Mouse (Mus musculus) liver, embryonic 15.5 days (tissue): ENCODE results near the gene Ccr2. TPM values are rescaled to one million over a fixed set of nuclear protein-coding genes. Genes with fewer than 3 reads are reported as not detected.
"Not testable (repeated sequence)": the region's sequence is repeated elsewhere in the genome, so short reads cannot be mapped to it uniquely, and the experiment has no call there.

Experiments
- ATAC-seq: fragments of 200-750 bp; cut with Nextera tagmentation; 2 replicates; pipeline ENCODE4 v1.8.0; 2017; ENCODE audit warnings: moderate number of reproducible peaks, mild to moderate bottlenecking, moderate library complexity; ENCODE audit not compliant: insufficient read depth
- H3K27ac ChIP-seq: fragments of 300-500 bp; sonication (generic); replicated peaks from 2 replicates; pipeline ENCODE4 v1.5.1; 2015; ENCODE audit warnings: mild to moderate bottlenecking, inconsistent platforms
- H3K27me3 ChIP-seq: fragments of 300-500 bp; sonication (generic); 2 replicates; pipeline ENCODE4 v1.6.1; 2015; ENCODE audit warnings: mild to moderate bottlenecking, inconsistent platforms
- H3K36me3 ChIP-seq: fragments of 300-500 bp; sonication (generic); replicated peaks from 2 replicates; pipeline ENCODE4 v1.6.1; 2015; ENCODE audit warnings: moderate library complexity, mild to moderate bottlenecking, inconsistent platforms
- H3K4me1 ChIP-seq: fragments of 300-500 bp; sonication (generic); replicated peaks from 2 replicates; pipeline ENCODE4 v1.6.1; 2015; ENCODE audit warnings: inconsistent platforms
- H3K4me2 ChIP-seq: fragments of 300-500 bp; sonication (generic); 2 replicates; pipeline ENCODE4 v1.6.1; 2015; ENCODE audit warnings: moderate library complexity, mild to moderate bottlenecking, inconsistent platforms
- H3K4me3 ChIP-seq: fragments of 300-500 bp; sonication (generic); replicated peaks from 2 replicates; pipeline ENCODE4 v1.5.1; 2015; ENCODE audit warnings: mild to moderate bottlenecking, inconsistent platforms
- H3K9ac ChIP-seq: fragments of 300-500 bp; sonication (generic); 2 replicates; pipeline ENCODE4 v1.6.1; 2015; ENCODE audit warnings: moderate library complexity, mild to moderate bottlenecking, inconsistent platforms
- H3K9me3 ChIP-seq: fragments of 300-500 bp; sonication (generic); replicated peaks from 2 replicates; pipeline ENCODE4 v1.6.1; 2016; ENCODE audit warnings: inconsistent platforms
- WGBS: fragments of 180-500 bp; shearing (Covaris S2); methylation state at CpG from one replicate; pipeline ENCODE4 v1.1.7; 2015; ENCODE audit warnings: mixed read lengths; ENCODE audit not compliant: insufficient replicate concordance; 5-methylcytosine and 5-hydroxymethylcytosine counted together
- polyA plus RNA-seq: library from polyadenylated mRNA; unstranded; fragments of >200 nt; fragmentation: Nextera tagmentation; extraction: Ambion mirVana; gene quantifications from 2 replicates; pipeline ENCODE4 v1.2.1, GENCODE M21; 2015

Gene Ccr2
- polyA plus RNA-seq, 1 experiment from 2014 or later = 6.1 TPM

DNA sequence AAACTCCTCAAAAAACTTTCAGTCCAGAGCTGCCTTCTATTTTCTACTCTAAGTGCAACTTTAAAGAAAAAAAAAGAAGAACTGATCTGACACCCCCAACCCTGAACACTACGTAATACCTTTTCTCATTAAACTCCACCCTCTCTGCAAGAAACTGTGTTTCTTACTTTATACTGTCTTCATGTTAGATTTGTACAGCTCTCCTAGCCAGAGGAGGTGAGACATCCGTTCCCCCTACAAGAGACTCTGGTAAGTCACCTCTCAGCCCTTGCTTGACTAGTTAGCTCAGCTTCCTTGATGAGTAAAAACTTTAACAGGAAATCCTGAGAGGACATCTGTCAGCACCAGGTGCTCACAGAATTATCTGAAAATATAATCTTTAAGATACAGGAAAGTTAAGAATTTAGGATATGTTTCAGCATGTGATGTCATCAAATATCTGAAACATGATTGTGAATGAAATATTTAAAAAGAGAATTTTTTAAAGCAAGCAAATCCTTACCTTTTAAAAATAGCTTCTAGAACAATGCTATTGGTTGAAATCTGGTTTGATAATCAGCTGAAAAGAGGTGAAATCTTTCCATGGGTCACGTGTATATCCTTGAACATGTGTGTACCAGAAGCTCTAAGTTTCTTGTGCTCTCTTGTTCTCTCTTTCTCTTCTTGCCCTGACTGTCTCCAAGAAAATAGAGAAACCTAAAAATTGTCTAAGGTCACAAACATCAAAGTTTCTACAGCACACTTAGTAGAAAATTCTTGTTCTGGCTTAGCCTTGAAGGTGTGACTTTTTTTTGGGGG lies 19.8 kb downstream of the Ccr2 start, which contains the start of gene Ccr5:
Gene Ccr5 (plus strand): TSS at position 157 of the 798 bp plus-strand sequence.
- Histone ChIP-seq H3K4me3 (no peak within 1 kb of the TSS), H3K4me2 (no peak within 1 kb of the TSS), H3K9me3 (no peaks in the 10 kb centered on the region), H3K36me3 (no peaks in the 10 kb centered on the region), H3K27me3 (no peaks in the 10 kb centered on the region), H3K27ac (no peak within 1 kb of the TSS), H3K9ac (no peak within 1 kb of the TSS), H3K4me1 (0 out of 2 replicates have a peak, but pooled peaks cover 11% of the 10 kb centered on the region)
- ATAC-seq = no peak
- 40% methylated on average over 3 of the region's 3 CpGs for WGBS

- Histone ChIP-seq H3K27me3 (no peaks in the 10 kb centered on the region), H3K4me3 (no peak overlapping the region), H3K27ac (no peak overlapping the region), H3K9ac (no peak overlapping the region), H3K4me2 (no peak overlapping the region), H3K4me1 (peaks cover 20% of the 10 kb centered on the region), H3K36me3 (no peaks in the 10 kb centered on the region), H3K9me3 (no peaks in the 10 kb centered on the region)
- WGBS = 62% methylated on average over 11 of the region's 11 CpGs
- no peak for ATAC-seq
These were observed 23.8 kb downstream of the Ccr2 start for GRCm38 (mm10) chr9:124125576-124125975.

DNA sequence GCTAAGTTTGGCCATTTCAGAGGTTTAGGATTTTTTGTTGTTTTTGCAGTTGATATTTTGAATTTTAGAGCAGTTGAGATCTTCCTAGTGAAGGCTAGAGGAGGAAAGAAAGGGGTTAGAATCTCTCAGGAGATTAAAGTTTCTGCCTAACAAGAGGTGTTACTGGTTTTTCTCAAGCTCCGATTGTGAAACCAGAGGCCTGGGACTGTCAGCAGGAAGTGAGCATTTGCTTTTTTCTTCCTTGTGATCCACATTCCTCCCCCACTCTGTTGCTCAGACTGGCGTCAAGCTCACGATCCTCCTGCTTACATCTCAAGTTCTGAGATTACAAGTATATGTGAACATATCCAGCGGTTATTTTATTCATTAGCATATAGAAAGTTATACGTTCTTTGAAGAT lies 24.6 kb downstream of the Ccr2 start:
- H3K27ac ChIP-seq = peak overlapping the region; percentile 55

GRCm38 (mm10) chr9:124127412-124127811 lies 25.7 kb downstream of the Ccr2 start:
- H3K9ac ChIP-seq = no peak overlapping the region
- no peak overlapping the region for H3K4me3 ChIP-seq
- no peak for ATAC-seq
- H3K9me3 ChIP-seq = no peaks in the 10 kb centered on the region
- peaks cover 20% of the 10 kb centered on the region for H3K4me1 ChIP-seq
- WGBS = 28% methylated on average over 4 of the region's 4 CpGs
- H3K4me2 ChIP-seq = no peak overlapping the region
- no peaks in the 10 kb centered on the region for H3K27me3 ChIP-seq
- no peaks in the 10 kb centered on the region for H3K36me3 ChIP-seq
- H3K27ac ChIP-seq = no peak overlapping the region

More for the DNA sequence above, 24.6 kb downstream of the Ccr2 start:
- H3K9me3 ChIP-seq = no peaks in the 10 kb centered on the region
- no peaks in the 10 kb centered on the region for H3K27me3 ChIP-seq
- WGBS = 30% methylated on average over 5 of the region's 5 CpGs
- H3K36me3 ChIP-seq = no peaks in the 10 kb centered on the region
- H3K9ac ChIP-seq = no peak overlapping the region
- H3K4me3 ChIP-seq = no peak overlapping the region
- H3K4me1 ChIP-seq = peaks cover 20% of the 10 kb centered on the region
- no peak overlapping the region for H3K4me2 ChIP-seq
- no peak for ATAC-seq

GRCm38 (mm10) chr9:124128379-124128778 lies 26.6 kb downstream of the Ccr2 start:
- Histone ChIP-seq H3K36me3 (no peaks in the 10 kb centered on the region), H3K4me3 (no peak overlapping the region), H3K27me3 (no peaks in the 10 kb centered on the region), H3K9me3 (no peaks in the 10 kb centered on the region), H3K27ac (no peak overlapping the region), H3K4me1 (peaks cover 20% of the 10 kb centered on the region), H3K4me2 (no peak overlapping the region), H3K9ac (no peak overlapping the region)
- ATAC-seq = peak; percentile 20; the same call in 1 of the 2 replicates
- 0% methylated on average over 1 of the region's 1 CpGs for WGBS

DNA sequence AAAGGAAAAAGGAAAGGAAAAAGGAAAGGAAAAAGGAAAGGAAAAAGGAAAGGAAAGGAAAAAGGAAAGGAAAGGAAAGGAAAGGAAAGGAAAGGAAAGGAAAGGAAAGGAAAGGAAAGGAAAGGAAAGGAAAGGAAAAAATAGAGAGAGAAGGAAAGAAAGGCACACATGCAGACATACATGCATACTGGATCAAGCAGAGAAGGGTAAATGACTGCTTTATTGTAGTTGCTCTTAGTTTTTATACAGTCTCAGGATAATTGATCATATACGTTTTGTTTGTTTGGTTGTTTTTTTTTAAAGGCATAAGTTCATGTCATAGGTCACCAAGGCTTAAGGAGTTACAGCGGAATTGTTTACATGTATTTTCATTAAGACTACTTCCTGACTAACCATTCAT lies 31.1 kb downstream of the Ccr2 start:
- not testable (repeated sequence) for ATAC-seq
- WGBS = 57% methylated on average over 2 of the region's 2 CpGs

DNA sequence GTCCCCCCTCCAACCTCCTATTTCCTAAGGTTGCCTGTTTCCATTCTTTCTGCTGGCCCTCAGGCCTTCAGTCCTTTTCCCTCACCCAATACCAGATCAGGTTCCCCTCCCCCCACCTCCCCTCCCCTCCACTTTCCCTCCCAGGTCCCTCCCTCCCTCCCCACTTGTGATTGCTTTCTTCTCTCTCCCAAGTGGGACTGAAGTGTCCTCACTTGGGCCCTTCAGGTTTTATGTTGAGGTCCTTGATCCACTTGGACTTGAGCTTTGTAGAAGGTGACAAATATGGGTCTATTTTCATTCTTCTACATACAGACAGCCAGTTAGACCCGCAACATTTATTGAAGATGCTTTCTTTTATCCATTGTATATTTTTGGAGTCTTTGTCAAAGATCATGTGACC lies 33.2 kb downstream of the Ccr2 start:
- not testable (repeated sequence) for ATAC-seq
- WGBS = 89% methylated on average over 1 of the region's 1 CpGs

More for the DNA sequence above, 31.1 kb downstream of the Ccr2 start:
- H3K27me3 ChIP-seq, H3K9ac ChIP-seq, H3K27ac ChIP-seq, H3K36me3 ChIP-seq, H3K4me2 ChIP-seq, H3K9me3 ChIP-seq, H3K4me3 ChIP-seq: not testable (repeated sequence)
- H3K4me1 ChIP-seq = peaks cover 12% of the 10 kb centered on the region

DNA sequence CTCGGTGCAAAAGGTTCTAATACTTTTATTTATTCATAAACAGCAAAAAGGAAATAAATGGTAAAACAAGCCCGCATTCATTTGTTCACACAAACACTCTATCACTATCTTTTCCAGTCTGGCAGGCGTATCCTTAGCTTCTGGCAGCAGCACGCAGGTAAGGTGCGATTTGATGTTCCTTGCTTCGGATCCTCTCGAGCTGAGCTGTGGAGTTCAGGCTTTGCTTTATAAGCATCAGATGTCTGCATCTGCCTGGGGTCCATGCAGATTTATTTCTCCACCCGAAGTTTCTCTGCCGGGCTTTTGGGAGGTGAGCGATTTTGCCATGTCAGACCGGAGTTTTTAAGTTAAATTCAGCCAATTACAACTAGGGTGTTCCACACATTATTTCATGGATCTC lies 35.9 kb downstream of the Ccr2 start:
- Histone ChIP-seq H3K4me2 (peak overlapping the region; percentile 55), H3K27ac (peak overlapping the region; percentile 84), H3K36me3 (no peaks in the 10 kb centered on the region)

More for the DNA sequence above, 33.2 kb downstream of the Ccr2 start:
- H3K9me3 ChIP-seq, H3K9ac ChIP-seq, H3K4me3 ChIP-seq, H3K36me3 ChIP-seq, H3K4me2 ChIP-seq, H3K27me3 ChIP-seq, H3K27ac ChIP-seq: not testable (repeated sequence)
- peaks cover 25% of the 10 kb centered on the region for H3K4me1 ChIP-seq

GRCm38 (mm10) chr9:124138055-124138775 lies 36.5 kb downstream of the Ccr2 start:
- H3K4me1 ChIP-seq = peaks cover 25% of the 10 kb centered on the region
- H3K9ac ChIP-seq = peak overlapping the region; percentile 27; the same call in 1 of the 2 replicates
- 15% methylated on average over 4 of the region's 4 CpGs for WGBS
- peak overlapping the region; percentile 84 for H3K27ac ChIP-seq
- H3K27me3 ChIP-seq = no peaks in the 10 kb centered on the region
- H3K36me3 ChIP-seq = no peaks in the 10 kb centered on the region
- no peaks in the 10 kb centered on the region for H3K9me3 ChIP-seq
- ATAC-seq = peak; percentile 99
- H3K4me3 ChIP-seq = peak overlapping the region; percentile 6; the same call in 1 of the 2 replicates
- H3K4me2 ChIP-seq = peak overlapping the region; percentile 55

More for the DNA sequence above, 35.9 kb downstream of the Ccr2 start:
- 32% methylated on average over 11 of the region's 11 CpGs for WGBS
- Histone ChIP-seq H3K9ac (peak overlapping the region; percentile 8; the same call in 1 of the 2 replicates), H3K4me1 (peaks cover 25% of the 10 kb centered on the region), H3K27me3 (no peaks in the 10 kb centered on the region), H3K9me3 (no peaks in the 10 kb centered on the region), H3K4me3 (no peak overlapping the region; the same call in 1 of the 2 replicates)
- peak; percentile 62 for ATAC-seq

DNA sequence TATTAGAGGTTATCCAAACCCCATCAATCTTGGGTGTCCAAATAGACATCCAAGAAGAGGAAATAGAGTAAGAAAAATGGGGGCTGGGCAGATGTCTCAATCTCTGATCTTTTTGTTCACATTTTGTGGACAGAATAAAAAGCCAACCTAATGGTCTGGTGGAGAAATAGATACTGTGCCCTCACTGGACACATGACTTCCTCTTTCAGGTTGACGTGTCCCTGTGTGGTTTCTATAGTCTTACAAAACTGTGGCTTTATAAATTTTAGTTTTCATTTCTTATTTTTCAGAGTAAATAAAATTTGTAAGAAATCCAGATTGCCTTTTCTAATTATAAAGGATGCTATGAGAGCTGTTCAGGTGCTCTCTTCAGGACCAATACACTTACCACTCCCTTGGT lies 41.9 kb downstream of the Ccr2 start:
- ATAC-seq = no peak
- peaks cover 8% of the 10 kb centered on the region for H3K4me1 ChIP-seq
- no peak overlapping the region for H3K9ac ChIP-seq
- no peak overlapping the region for H3K4me2 ChIP-seq
- H3K27me3 ChIP-seq = no peaks in the 10 kb centered on the region
- H3K36me3 ChIP-seq = no peaks in the 10 kb centered on the region
- H3K27ac ChIP-seq = no peak overlapping the region
- H3K4me3 ChIP-seq = no peak overlapping the region
- 17% methylated on average over 1 of the region's 1 CpGs for WGBS
- no peaks in the 10 kb centered on the region for H3K9me3 ChIP-seq

- no peaks in the 10 kb centered on the region for H3K36me3 ChIP-seq
- no peak overlapping the region for H3K27ac ChIP-seq
These were observed 44.6 kb downstream of the Ccr2 start for GRCm38 (mm10) chr9:124146307-124146706.

More at GRCm38 (mm10) chr9:124146307-124146706, 44.6 kb downstream of the Ccr2 start:
- Histone ChIP-seq H3K27me3 (no peaks in the 10 kb centered on the region), H3K9ac (no peak overlapping the region), H3K4me1 (no peaks in the 10 kb centered on the region), H3K9me3 (no peaks in the 10 kb centered on the region), H3K4me2 (no peak overlapping the region), H3K4me3 (no peak overlapping the region)
- no peak for ATAC-seq
